Mouse (Mus musculus): Measurements from ENCODE around the gene Rims1.

The Rims1 gene

GRCm38 (mm10) chr1:22709461-22709860 lies 96.3 kb downstream of the Rims1 start:
- DNase-seq (ENCODE audit: extremely low spot score, low read depth, low spot score), result no peak

DNA sequence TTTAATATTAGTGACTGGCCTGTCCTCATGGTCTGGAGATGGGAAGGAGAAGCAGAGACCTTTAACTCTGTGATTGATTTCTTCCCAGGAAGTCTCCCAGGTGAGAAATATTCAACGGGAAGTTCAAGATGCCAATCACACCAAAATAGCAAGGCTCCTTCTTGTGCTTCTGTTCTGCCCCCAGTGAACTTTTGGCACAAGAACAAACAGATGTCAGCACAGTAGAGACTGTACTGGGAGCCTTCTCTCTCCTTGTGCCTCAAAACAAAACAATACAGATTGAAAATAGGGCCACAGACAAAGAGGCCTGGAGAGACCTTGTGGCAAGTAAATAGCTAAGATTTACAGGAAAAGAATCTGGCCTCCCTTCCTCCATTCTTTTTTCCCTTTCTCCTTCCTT lies 110.7 kb downstream of the Rims1 start:
- no peak for DNase-seq (ENCODE audit: extremely low spot score, low read depth, low spot score)

DNA sequence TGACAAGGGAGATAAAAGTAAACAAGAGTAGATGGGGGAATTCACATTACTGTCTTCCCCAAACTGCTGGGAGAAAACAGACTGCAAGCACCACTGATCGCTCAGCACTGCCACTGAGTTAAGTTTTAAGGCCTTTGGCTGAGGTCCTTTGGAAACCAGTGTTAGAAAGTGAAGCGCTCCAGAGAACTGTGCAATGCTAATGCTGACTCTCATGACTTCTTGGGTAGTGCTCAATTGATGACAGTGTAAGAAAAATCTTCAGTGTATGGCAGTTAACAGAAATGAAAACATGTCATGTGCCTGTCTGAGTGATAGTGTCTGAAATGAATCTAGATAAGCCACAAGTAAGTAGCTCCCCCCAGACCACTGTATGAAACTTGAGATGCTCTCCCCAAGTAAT lies 111.3 kb downstream of the Rims1 start:
- no peak for DNase-seq (ENCODE audit: extremely low spot score, low read depth, low spot score)

DNA sequence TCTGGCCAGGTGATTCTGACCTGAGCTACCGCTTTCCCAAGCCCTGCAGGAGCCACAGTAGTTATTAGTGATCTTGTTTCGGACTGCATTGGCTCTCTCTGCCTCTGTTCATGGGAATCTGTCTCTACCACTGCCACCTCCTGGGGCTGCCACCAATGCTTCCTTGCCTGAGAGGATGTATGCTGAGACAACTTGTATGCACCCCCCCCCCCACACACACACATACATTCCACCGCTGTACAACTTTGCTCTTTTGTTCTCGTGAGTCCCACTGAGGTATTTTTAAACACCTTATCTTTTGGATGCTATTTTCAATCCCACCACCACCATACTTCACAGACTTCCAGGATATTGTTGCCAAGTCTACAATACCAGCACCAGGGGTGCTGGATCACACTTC lies 122.3 kb downstream of the Rims1 start:
- no peak for DNase-seq (ENCODE audit: extremely low spot score, low read depth, low spot score)

- no peak for DNase-seq (ENCODE audit: extremely low spot score, low read depth, low spot score)
These were observed 141.6 kb downstream of the Rims1 start for GRCm38 (mm10) chr1:22664196-22664595.

DNA sequence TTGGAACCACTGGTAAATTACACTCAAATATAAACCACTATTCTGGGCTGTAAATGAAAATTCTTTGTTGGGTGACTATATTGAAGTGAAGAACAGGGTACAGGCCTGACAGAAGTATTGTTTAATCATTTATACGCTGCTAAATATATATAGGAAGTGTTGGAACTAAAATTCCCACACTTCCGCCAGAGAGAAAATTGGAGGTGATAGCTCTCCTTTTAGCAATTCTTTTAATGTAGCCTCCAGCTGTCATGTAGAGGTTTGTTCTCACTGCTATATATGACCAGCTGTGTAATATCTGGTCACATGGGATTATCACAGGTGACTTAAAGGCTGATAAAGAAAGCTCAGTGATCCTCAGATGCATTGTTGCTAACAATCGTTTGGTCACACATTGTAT lies 144.0 kb downstream of the Rims1 start:
- no peak for DNase-seq (ENCODE audit: extremely low spot score, low read depth, low spot score)

DNA sequence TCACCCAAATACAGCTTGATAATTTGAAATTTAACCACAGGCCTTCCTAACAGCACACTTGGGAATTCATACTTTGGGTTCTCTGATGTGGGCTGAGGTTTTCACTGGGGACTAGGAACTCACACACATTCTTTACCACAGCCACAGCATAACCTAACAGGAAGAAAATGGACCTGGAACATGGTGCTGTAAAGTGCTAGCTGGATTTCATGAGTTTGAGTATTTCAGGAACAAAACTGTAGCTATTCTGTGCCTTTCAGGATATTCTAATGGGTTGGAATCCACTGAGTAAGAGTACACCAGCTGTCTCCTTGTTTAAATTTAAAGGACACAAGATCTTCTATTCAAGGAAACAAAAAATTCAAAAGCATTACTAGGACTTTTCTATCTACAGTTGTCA lies 149.8 kb downstream of the Rims1 start:
- DNase-seq (ENCODE audit: extremely low spot score, low read depth, low spot score), result no peak

GRCm38 (mm10) chr1:22654903-22655302 lies 150.9 kb downstream of the Rims1 start:
- no peak for DNase-seq (ENCODE audit: extremely low spot score, low read depth, low spot score)

- DNase-seq (ENCODE audit: extremely low spot score, low read depth, low spot score), result no peak
These were observed 155.2 kb downstream of the Rims1 start for GRCm38 (mm10) chr1:22650588-22650987.

- DNase-seq (ENCODE audit: extremely low spot score, low read depth, low spot score), result no peak
These were observed 156.4 kb downstream of the Rims1 start for GRCm38 (mm10) chr1:22649432-22649831.

DNA sequence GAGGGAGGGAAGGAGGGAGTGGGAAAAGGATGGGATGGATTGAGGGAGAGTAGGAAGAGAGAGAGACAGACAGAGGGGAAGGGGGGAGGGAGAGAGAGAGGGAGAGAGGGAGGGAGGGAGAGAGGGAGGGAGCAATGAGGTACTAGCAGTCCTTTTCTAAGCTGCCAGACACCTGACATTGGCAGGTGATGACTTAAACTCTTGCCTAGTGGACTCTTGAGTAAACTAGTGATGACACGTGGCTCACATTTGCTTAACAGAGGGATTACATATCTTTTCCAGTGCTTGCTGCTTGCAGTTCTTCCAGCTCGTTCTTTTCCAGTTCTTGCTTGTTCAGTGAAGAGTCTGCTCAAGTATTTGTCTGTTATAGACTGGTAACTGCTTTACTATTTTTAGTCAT lies 160.5 kb downstream of the Rims1 start:
- DNase-seq (ENCODE audit: extremely low spot score, low read depth, low spot score), result no peak

GRCm38 (mm10) chr1:22640568-22640967 lies 165.2 kb downstream of the Rims1 start:
- no peak for DNase-seq (ENCODE audit: extremely low spot score, low read depth, low spot score)

DNA sequence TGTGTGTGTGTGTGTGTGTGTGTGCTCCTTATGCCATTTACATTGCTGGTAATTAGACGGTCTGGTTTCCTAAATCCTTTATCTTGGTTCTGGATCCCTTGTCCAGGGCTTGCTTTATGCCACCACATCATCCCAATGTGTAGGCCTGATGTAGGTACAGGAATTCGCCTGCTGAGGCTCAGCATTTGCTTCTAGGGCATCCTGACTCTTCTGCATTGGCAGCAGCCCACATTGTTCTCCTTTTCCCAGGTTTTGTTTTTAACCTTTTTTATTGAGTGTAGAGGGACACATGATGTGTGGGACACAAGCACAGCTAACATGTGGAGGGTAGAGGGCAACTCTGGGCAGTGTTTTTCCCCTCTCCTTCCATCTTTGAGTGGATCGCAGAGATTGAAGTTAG lies 166.1 kb downstream of the Rims1 start:
- DNase-seq (ENCODE audit: extremely low spot score, low read depth, low spot score), result no peak

- DNase-seq (ENCODE audit: extremely low spot score, low read depth, low spot score), result no peak
These were observed 171.9 kb downstream of the Rims1 start for GRCm38 (mm10) chr1:22633871-22634270.

GRCm38 (mm10) chr1:22632551-22632950 lies 173.2 kb downstream of the Rims1 start:
- no peak for DNase-seq (ENCODE audit: extremely low spot score, low read depth, low spot score)

DNA sequence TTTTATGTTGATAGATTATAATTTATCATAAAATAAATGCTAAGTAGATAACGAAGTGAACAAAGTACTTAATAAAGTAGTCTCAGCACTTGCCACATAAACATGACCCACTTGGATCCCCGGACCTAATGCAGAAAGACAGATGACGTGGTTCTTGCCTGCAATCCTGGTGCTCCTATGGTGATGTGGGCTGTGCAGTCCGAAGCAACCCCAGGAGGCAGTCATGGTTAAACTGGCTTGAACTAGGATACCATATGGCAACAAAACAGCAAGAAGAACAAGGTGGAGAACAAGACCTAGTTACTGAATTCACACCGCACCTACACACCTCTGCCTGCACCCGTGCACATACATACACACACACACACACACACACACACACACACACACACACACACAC lies 173.8 kb downstream of the Rims1 start:
- DNase-seq (ENCODE audit: extremely low spot score, low read depth, low spot score), result no peak

DNA sequence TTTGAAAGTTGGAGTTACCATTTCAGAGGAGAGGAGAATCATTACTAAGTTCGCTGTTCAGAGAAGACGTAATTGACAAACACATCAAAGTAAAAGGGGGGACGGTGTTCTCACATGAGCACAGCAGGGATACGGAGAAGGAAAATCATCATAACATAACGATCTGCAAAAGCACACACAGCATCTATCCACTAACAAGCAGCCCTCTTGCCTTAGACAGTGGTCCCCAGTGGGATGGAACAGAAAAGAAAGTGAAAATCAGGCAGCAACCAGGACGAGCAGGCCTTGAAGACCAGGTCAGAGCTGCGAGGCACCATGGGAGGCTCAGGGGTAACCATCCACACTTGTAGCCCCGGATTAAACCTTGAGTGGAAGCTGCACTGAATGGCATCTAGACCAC lies 176.8 kb downstream of the Rims1 start:
- DNase-seq (ENCODE audit: extremely low spot score, low read depth, low spot score), result no peak

GRCm38 (mm10) chr1:22627013-22627412 lies 178.8 kb downstream of the Rims1 start:
- DNase-seq (ENCODE audit: extremely low spot score, low read depth, low spot score), result no peak

DNA sequence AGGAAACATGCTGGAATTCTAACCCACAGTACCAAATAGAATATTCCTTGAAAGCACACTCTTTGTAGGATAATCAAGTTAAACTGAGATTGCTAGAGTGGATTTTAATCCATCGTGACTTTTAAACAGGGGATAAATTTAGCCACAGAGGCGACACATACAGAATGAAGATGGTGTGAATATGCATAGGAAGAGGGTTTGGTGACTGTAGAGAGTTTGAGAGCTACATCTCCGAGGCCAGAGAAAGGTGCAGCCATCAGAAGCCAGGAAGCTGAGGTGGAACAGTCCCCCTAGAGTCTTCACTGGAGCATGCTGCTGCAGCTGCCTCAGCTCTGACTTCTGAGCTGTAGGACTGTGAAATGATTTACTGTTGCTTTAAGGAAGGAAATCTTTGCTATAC lies 179.5 kb downstream of the Rims1 start:
- no peak for DNase-seq (ENCODE audit: extremely low spot score, low read depth, low spot score)

GRCm38 (mm10) chr1:22620827-22621226 lies 185.0 kb downstream of the Rims1 start:
- no peak for DNase-seq (ENCODE audit: extremely low spot score, low read depth, low spot score)

GRCm38 (mm10) chr1:22615601-22616000 lies 190.2 kb downstream of the Rims1 start:
- no peak for DNase-seq (ENCODE audit: extremely low spot score, low read depth, low spot score)

- DNase-seq (ENCODE audit: extremely low spot score, low read depth, low spot score), result no peak
These were observed 192.2 kb downstream of the Rims1 start for GRCm38 (mm10) chr1:22613609-22614008.

DNA sequence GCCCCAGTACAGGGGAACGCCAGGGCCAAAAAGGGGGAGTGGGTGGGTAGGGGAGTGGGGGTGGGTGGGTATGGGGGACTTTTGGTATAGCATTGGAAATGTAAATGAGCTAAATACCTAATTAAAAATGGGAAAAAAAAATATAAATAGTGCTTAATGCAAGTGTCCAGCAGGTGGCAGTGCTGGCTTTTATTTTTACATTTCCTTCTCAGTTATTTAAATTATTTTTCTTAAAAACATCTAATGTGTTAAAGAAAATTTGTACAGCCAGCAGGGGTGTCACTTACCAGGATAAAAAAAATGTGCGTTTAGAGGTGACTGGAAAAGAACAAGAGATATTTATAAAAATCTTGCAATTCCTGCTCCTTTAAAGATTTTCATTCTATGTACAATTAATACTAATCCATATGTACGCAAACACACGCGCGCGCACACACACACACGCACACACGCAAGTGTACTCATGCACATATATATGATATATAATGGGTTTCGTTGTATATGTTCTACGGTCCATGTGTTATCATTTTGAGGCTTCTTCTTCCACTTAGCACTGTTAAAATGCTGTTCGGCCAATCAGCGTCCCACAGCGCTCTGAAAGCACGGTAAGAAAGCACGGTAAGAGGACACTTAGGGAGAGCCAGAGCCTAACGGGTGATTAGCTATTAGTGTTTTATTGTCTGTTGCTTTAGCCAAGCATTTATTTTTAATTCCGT lies 201.3 kb downstream of the Rims1 start:
- DNase-seq (ENCODE audit: extremely low spot score, low read depth, low spot score), result peak; percentile 14
